Mouse (Mus musculus) E14TG2a.4 (cell line): ENCODE measurements around the gene Tspan12.

ENCODE experiments used
- H3K27me3 ChIP-seq: 2 replicates; pipeline ENCODE4 v1.6.1; 2014; ENCODE audit warnings: low read length, control low read depth; ENCODE audit not compliant: insufficient read depth
- H3K36me3 ChIP-seq: 2 replicates; pipeline ENCODE4 v1.6.1; 2014; ENCODE audit warnings: low read length, control low read depth; ENCODE audit not compliant: insufficient read depth
- H3K4me1 ChIP-seq: replicated peaks from 2 replicates; pipeline ENCODE4 v1.6.1; 2014; ENCODE audit warnings: low read depth, low read length, control low read depth
- H3K4me3 ChIP-seq: replicated peaks from 2 replicates; pipeline ENCODE4 v1.5.1; 2014; ENCODE audit warnings: mild to moderate bottlenecking, low read length
- H3K9me3 ChIP-seq: 2 replicates; pipeline ENCODE4 v1.6.1; 2014; ENCODE audit warnings: low read length, control low read depth
- CTCF ChIP-seq: conservative IDR thresholded peaks from 2 replicates; pipeline ENCODE4 v1.5.1; 2014; ENCODE audit warnings: low read length
- NANOG ChIP-seq: IDR thresholded peaks from 2 replicates; pipeline ENCODE4 v1.6.1; 2014; ENCODE audit warnings: borderline replicate concordance, low read length, mixed read lengths
- POU5F1 ChIP-seq: IDR thresholded peaks from 2 replicates; pipeline ENCODE4 v1.6.1; 2014; ENCODE audit warnings: low read length, borderline replicate concordance

Gene Tspan12

GRCm38 (mm10) chr6:21822721-21823134 is 29.6 kb downstream of the Tspan12 start:
- no peaks in the 10 kb centered on the region for H3K4me1 ChIP-seq
- no peaks in the 10 kb centered on the region for H3K36me3 ChIP-seq
- no peak overlapping the region for H3K4me3 ChIP-seq
- H3K27me3 ChIP-seq: no peaks in the 10 kb centered on the region
- no peak for TF ChIP-seq NANOG
- no peak for TF ChIP-seq CTCF
- TF ChIP-seq POU5F1: no peak
- no peaks in the 10 kb centered on the region for H3K9me3 ChIP-seq

GRCm38 (mm10) chr6:21818107-21818807 is 34.1 kb downstream of the Tspan12 start:
- TF ChIP-seq CTCF (no peak), POU5F1 (no peak), NANOG (no peak)
- Histone ChIP-seq H3K27me3 (no peaks in the 10 kb centered on the region), H3K4me3 (no peak overlapping the region), H3K4me1 (no peaks in the 10 kb centered on the region), H3K36me3 (no peaks in the 10 kb centered on the region), H3K9me3 (no peaks in the 10 kb centered on the region)

- no peak overlapping the region for H3K4me3 ChIP-seq
- TF ChIP-seq NANOG: no peak
- TF ChIP-seq CTCF: no peak
- no peak for TF ChIP-seq POU5F1
These were observed 46.3 kb downstream of the Tspan12 start for GRCm38 (mm10) chr6:21806005-21806404.

GRCm38 (mm10) chr6:21805013-21805570 is 47.2 kb downstream of the Tspan12 start:
- Histone ChIP-seq H3K4me3 (no peak overlapping the region), H3K27me3 (no peaks in the 10 kb centered on the region), H3K4me1 (peaks cover 12% of the 10 kb centered on the region), H3K9me3 (no peaks in the 10 kb centered on the region), H3K36me3 (no peaks in the 10 kb centered on the region)
- no peak for TF ChIP-seq POU5F1
- TF ChIP-seq NANOG: no peak
- TF ChIP-seq CTCF: no peak

More at GRCm38 (mm10) chr6:21806005-21806404, 46.3 kb downstream of the Tspan12 start:
- no peaks in the 10 kb centered on the region for H3K27me3 ChIP-seq
- H3K9me3 ChIP-seq: no peaks in the 10 kb centered on the region
- peaks cover 12% of the 10 kb centered on the region for H3K4me1 ChIP-seq
- no peaks in the 10 kb centered on the region for H3K36me3 ChIP-seq

- H3K4me3 ChIP-seq: no peak overlapping the region
- no peaks in the 10 kb centered on the region for H3K9me3 ChIP-seq
- no peak for TF ChIP-seq POU5F1
- TF ChIP-seq NANOG: no peak
- TF ChIP-seq CTCF: no peak
- peaks cover 12% of the 10 kb centered on the region for H3K4me1 ChIP-seq
- no peaks in the 10 kb centered on the region for H3K36me3 ChIP-seq
- H3K27me3 ChIP-seq: no peaks in the 10 kb centered on the region
These were observed 48.6 kb downstream of the Tspan12 start for GRCm38 (mm10) chr6:21803483-21804340.

- no peaks in the 10 kb centered on the region for H3K27me3 ChIP-seq
- H3K9me3 ChIP-seq: no peaks in the 10 kb centered on the region
- TF ChIP-seq POU5F1 (no peak), NANOG (no peak), CTCF (no peak)
- H3K4me3 ChIP-seq: no peak overlapping the region
- no peaks in the 10 kb centered on the region for H3K4me1 ChIP-seq
- H3K36me3 ChIP-seq: no peaks in the 10 kb centered on the region
These were observed 53.7 kb downstream of the Tspan12 start for GRCm38 (mm10) chr6:21798581-21798980.

- H3K27me3 ChIP-seq: no peaks in the 10 kb centered on the region
- no peak overlapping the region for H3K4me3 ChIP-seq
- H3K36me3 ChIP-seq: no peaks in the 10 kb centered on the region
- H3K4me1 ChIP-seq: no peaks in the 10 kb centered on the region
- H3K9me3 ChIP-seq: no peaks in the 10 kb centered on the region
- no peak for TF ChIP-seq POU5F1
- no peak for TF ChIP-seq CTCF
- no peak for TF ChIP-seq NANOG
These were observed 55.2 kb downstream of the Tspan12 start for GRCm38 (mm10) chr6:21797087-21797486.

GRCm38 (mm10) chr6:21796413-21796812 is 55.9 kb downstream of the Tspan12 start:
- H3K4me1 ChIP-seq: no peaks in the 10 kb centered on the region
- H3K27me3 ChIP-seq: no peaks in the 10 kb centered on the region
- H3K9me3 ChIP-seq: no peaks in the 10 kb centered on the region
- no peaks in the 10 kb centered on the region for H3K36me3 ChIP-seq
- no peak for TF ChIP-seq NANOG
- no peak for TF ChIP-seq POU5F1
- no peak for TF ChIP-seq CTCF
- no peak overlapping the region for H3K4me3 ChIP-seq

GRCm38 (mm10) chr6:21795410-21795809 is 56.9 kb downstream of the Tspan12 start:
- H3K4me3 ChIP-seq: no peak overlapping the region
- no peak for TF ChIP-seq CTCF
- TF ChIP-seq POU5F1: no peak
- no peak for TF ChIP-seq NANOG
- no peaks in the 10 kb centered on the region for H3K36me3 ChIP-seq
- H3K9me3 ChIP-seq: 0 out of 2 replicates have a peak, but pooled peaks cover 1% of the 10 kb centered on the region
- H3K4me1 ChIP-seq: no peaks in the 10 kb centered on the region
- H3K27me3 ChIP-seq: no peaks in the 10 kb centered on the region
